Mouse (Mus musculus): ENCODE data around the gene Ddx52. TPM values are rescaled to one million over a fixed set of nuclear protein-coding genes. Genes with fewer than 3 reads are reported as not detected.

The Ddx52 gene
- polyA plus RNA-seq, 1 experiment from 2014 or later, result 32.3 TPM

- DNase-seq (ENCODE audit: low spot score), result no peak
- Histone ChIP-seq H3K36me3 (peaks cover 59% of the 10 kb centered on the region), H3K27me3 (ENCODE audit: insufficient read depth, poor library complexity, severe bottlenecking) (no peaks in the 10 kb centered on the region), H3K9me3 (no peaks in the 10 kb centered on the region), H3K27ac (no peak overlapping the region), H3K4me3 (no peak overlapping the region), H3K4me1 (replicated peaks) (peaks cover 34% of the 10 kb centered on the region)
- WGBS, result 85% methylated on average over 9 of the region's 9 CpGs
Measured at GRCm38 (mm10) chr11:84009001-84009400, 67.1 kb downstream of the Ddx52 start.

GRCm38 (mm10) chr11:84010411-84010810 is 68.5 kb downstream of the Ddx52 start:
- H3K36me3 ChIP-seq, result peaks cover 44% of the 10 kb centered on the region
- no peak overlapping the region for H3K27ac ChIP-seq
- H3K4me1 ChIP-seq (replicated peaks), result peaks cover 34% of the 10 kb centered on the region
- DNase-seq (ENCODE audit: low spot score), result no peak
- no peaks in the 10 kb centered on the region for H3K27me3 ChIP-seq (ENCODE audit: insufficient read depth, poor library complexity, severe bottlenecking)
- 74% methylated on average over 9 of the region's 9 CpGs for WGBS
- H3K4me3 ChIP-seq, result no peak overlapping the region
- no peaks in the 10 kb centered on the region for H3K9me3 ChIP-seq

- Histone ChIP-seq H3K27ac (peak overlapping the region; percentile 56; the same call in 1 of the 2 replicates), H3K4me1 (replicated peaks) (peaks cover 34% of the 10 kb centered on the region), H3K36me3 (peaks cover 38% of the 10 kb centered on the region), H3K4me3 (peak overlapping the region; percentile 7; the same call in 1 of the 2 replicates), H3K27me3 (ENCODE audit: insufficient read depth, poor library complexity, severe bottlenecking) (no peaks in the 10 kb centered on the region), H3K9me3 (no peaks in the 10 kb centered on the region)
- peak; percentile 9 for DNase-seq (ENCODE audit: low spot score)
- WGBS, result 13% methylated on average over 12 of the region's 12 CpGs
Measured at GRCm38 (mm10) chr11:84011050-84011449, 69.2 kb downstream of the Ddx52 start.

GRCm38 (mm10) chr11:84011576-84011975 is 69.7 kb downstream of the Ddx52 start:
- Histone ChIP-seq H3K4me3 (peak overlapping the region; percentile 7; the same call in 1 of the 2 replicates), H3K27ac (peak overlapping the region; percentile 45), H3K9me3 (no peaks in the 10 kb centered on the region), H3K36me3 (peaks cover 38% of the 10 kb centered on the region), H3K4me1 (replicated peaks) (peaks cover 34% of the 10 kb centered on the region), H3K27me3 (ENCODE audit: insufficient read depth, poor library complexity, severe bottlenecking) (no peaks in the 10 kb centered on the region)
- no peak for DNase-seq (ENCODE audit: low spot score)
- 21% methylated on average over 2 of the region's 2 CpGs for WGBS

Other genes starting within 250 kb of the Ddx52 start
- gene Wfdc17, start 238.1 kb upstream of the Ddx52 start, polyA plus RNA-seq (2016; fragmentation: Nextera tagmentation; extraction: Ambion mirVana), result 0.31 TPM in 1 of 2 replicates, not detected in the other
- gene Wfdc18, start 233.0 kb upstream of the Ddx52 start, polyA plus RNA-seq (2016; fragmentation: Nextera tagmentation; extraction: Ambion mirVana), result not detected in 2 replicates
- gene Wfdc21, start 195.1 kb upstream of the Ddx52 start, polyA plus RNA-seq (2016; fragmentation: Nextera tagmentation; extraction: Ambion mirVana), result not detected in 2 replicates
- 30.0 and 30.1 TPM in 2 replicates for gene Heatr6, start 188.4 kb upstream of the Ddx52 start, polyA plus RNA-seq (2016; fragmentation: Nextera tagmentation; extraction: Ambion mirVana)
- gene Hnf1b, start 92.0 kb upstream of the Ddx52 start, polyA plus RNA-seq (2016; fragmentation: Nextera tagmentation; extraction: Ambion mirVana), result not detected in 2 replicates
- gene Synrg, start 22.4 kb downstream of the Ddx52 start, polyA plus RNA-seq (2016; fragmentation: Nextera tagmentation; extraction: Ambion mirVana), result 11.3 and 15.9 TPM in 2 replicates
- gene Dusp14, start 127.2 kb downstream of the Ddx52 start, polyA plus RNA-seq (2016; fragmentation: Nextera tagmentation; extraction: Ambion mirVana), result 11.0 and 13.3 TPM in 2 replicates
- 30.5 and 36.1 TPM in 2 replicates for gene Tada2a, start 187.5 kb downstream of the Ddx52 start, polyA plus RNA-seq (2016; fragmentation: Nextera tagmentation; extraction: Ambion mirVana)
- 21.7 and 22.6 TPM in 2 replicates for gene Acaca, start 187.6 kb downstream of the Ddx52 start, polyA plus RNA-seq (2016; fragmentation: Nextera tagmentation; extraction: Ambion mirVana)
- gene Gm11437, start 225.4 kb downstream of the Ddx52 start, polyA plus RNA-seq (2016; fragmentation: Nextera tagmentation; extraction: Ambion mirVana), result 0.12 TPM in 1 of 2 replicates, not detected in the other

Measured in hindbrain, embryonic 10.5 days (tissue).